Mouse (Mus musculus) ES-Bruce4 (cell line): ENCODE results near the gene Slc9a3r2. TPM values are rescaled to one million over a fixed set of nuclear protein-coding genes. Genes with fewer than 3 reads are reported as not detected.

Experiments
- H3K27ac ChIP-seq: 2 replicates; pipeline ENCODE4 v1.5.1; 2012; ENCODE audit warnings: low read length, inconsistent platforms; ENCODE audit not compliant: insufficient read depth
- H3K27me3 ChIP-seq: 2 replicates; pipeline ENCODE4 v1.6.1; 2012; ENCODE audit warnings: mild to moderate bottlenecking, low read length, inconsistent platforms; ENCODE audit not compliant: control insufficient read depth, poor library complexity, insufficient read depth, severe bottlenecking
- H3K36me3 ChIP-seq: 2 replicates; pipeline ENCODE4 v1.6.1; 2012; ENCODE audit warnings: inconsistent platforms, mild to moderate bottlenecking, low read length, moderate library complexity; ENCODE audit not compliant: control insufficient read depth, poor library complexity, insufficient read depth, severe bottlenecking
- H3K4me1 ChIP-seq: one replicate; pipeline ENCODE4 v1.8.1; 2011; ENCODE audit warnings: low read length; ENCODE audit not compliant: control insufficient read depth, insufficient read depth
- H3K4me3 ChIP-seq: 2 replicates; pipeline ENCODE4 v1.5.1; 2011; ENCODE audit warnings: low read depth, mild to moderate bottlenecking, low read length
- H3K9ac ChIP-seq: 2 replicates; pipeline ENCODE4 v1.6.1; 2012; ENCODE audit warnings: low read depth, mild to moderate bottlenecking, inconsistent platforms; ENCODE audit not compliant: poor library complexity, severe bottlenecking
- H3K9me3 ChIP-seq: replicated peaks from 2 replicates; pipeline ENCODE4 v1.6.1; 2012; ENCODE audit warnings: mild to moderate bottlenecking, low read length, inconsistent platforms; ENCODE audit not compliant: control insufficient read depth, poor library complexity, insufficient read depth, severe bottlenecking
- CTCF ChIP-seq: IDR thresholded peaks from one replicate; pipeline ENCODE4 v1.8.1; 2011; ENCODE audit warnings: low read depth, low read length
- EP300 ChIP-seq: IDR thresholded peaks from 2 replicates; pipeline ENCODE4 v1.6.1; 2011; ENCODE audit warnings: low read depth, low read length; ENCODE audit not compliant: insufficient read depth
- POLR2A ChIP-seq: IDR thresholded peaks from one replicate; pipeline ENCODE4 v1.8.1; 2011; ENCODE audit warnings: low read length; ENCODE audit not compliant: insufficient read depth
- polyA plus RNA-seq: library from polyadenylated mRNA; stranded (reverse); fragments of >200 nt; gene quantifications from 2 replicates; pipeline ENCODE4 v1.2.4, GENCODE M21; 2011; ENCODE audit warnings: low read depth; ENCODE audit not compliant: missing spikeins, insufficient read depth, insufficient read length

Gene Slc9a3r2
- polyA plus RNA-seq, 1 experiment = 10.3 TPM

- no peaks in the 10 kb centered on the region; the same call in 1 of the 2 replicates for H3K36me3 ChIP-seq
- no peaks in the 10 kb centered on the region for H3K27me3 ChIP-seq
- H3K4me1 ChIP-seq = peaks cover 3% of the 10 kb centered on the region
- H3K9me3 ChIP-seq = no peaks in the 10 kb centered on the region
- no peak overlapping the region for H3K27ac ChIP-seq
- H3K9ac ChIP-seq = no peak overlapping the region
- TF ChIP-seq POLR2A = no peak
- no peak for TF ChIP-seq CTCF
- no peak for TF ChIP-seq EP300
- no peak overlapping the region for H3K4me3 ChIP-seq
Observed at GRCm38 (mm10) chr17:24590943-24591342, 59.2 kb downstream of the Slc9a3r2 start.

Other genes starting within 250 kb of the Slc9a3r2 start
- gene Rnps1, start 235.8 kb downstream of the Slc9a3r2 start, polyA plus RNA-seq = 323 and 334 TPM in 2 replicates
- 46.4 and 46.7 TPM in 2 replicates for gene Eci1, start 223.7 kb downstream of the Slc9a3r2 start, polyA plus RNA-seq
- 0.42 and 0.99 TPM in 2 replicates for gene Dnase1l2, start 207.2 kb downstream of the Slc9a3r2 start, polyA plus RNA-seq
- 13.0 and 15.3 TPM in 2 replicates for gene E4f1, start 180.0 kb downstream of the Slc9a3r2 start, polyA plus RNA-seq
- gene Pgp, start 179.9 kb downstream of the Slc9a3r2 start, polyA plus RNA-seq = 15.4 and 16.4 TPM in 2 replicates
- not detected in 2 replicates for gene Bricd5, start 176.4 kb downstream of the Slc9a3r2 start, polyA plus RNA-seq
- gene Mlst8, start 171.2 kb downstream of the Slc9a3r2 start, polyA plus RNA-seq = 20.4 and 22.8 TPM in 2 replicates
- 1.7 and 3.3 TPM in 2 replicates for gene Caskin1, start 161.7 kb downstream of the Slc9a3r2 start, polyA plus RNA-seq
- gene Traf7, start 122.4 kb downstream of the Slc9a3r2 start, polyA plus RNA-seq = 145 and 168 TPM in 2 replicates
- gene Rab26, start 116.1 kb downstream of the Slc9a3r2 start, polyA plus RNA-seq = 1.2 and 1.5 TPM in 2 replicates
- 13.0 and 14.8 TPM in 2 replicates for gene Pkd1, start 100.5 kb downstream of the Slc9a3r2 start, polyA plus RNA-seq
- gene Tsc2, start 17.7 kb downstream of the Slc9a3r2 start, polyA plus RNA-seq = 51.1 and 53.2 TPM in 2 replicates
- 21.5 and 27.2 TPM in 2 replicates for gene Nthl1, start 17.6 kb downstream of the Slc9a3r2 start, polyA plus RNA-seq
- 1.6 TPM in 1 of 2 replicates, not detected in the other for gene Npw, start 8.1 kb upstream of the Slc9a3r2 start, polyA plus RNA-seq
- gene Zfp598, start 19.4 kb upstream of the Slc9a3r2 start, polyA plus RNA-seq = 39.0 and 42.1 TPM in 2 replicates
- gene Syngr3, start 39.6 kb upstream of the Slc9a3r2 start, polyA plus RNA-seq = 8.1 and 8.9 TPM in 2 replicates
- 79.6 and 84.0 TPM in 2 replicates for gene Gfer, start 45.8 kb upstream of the Slc9a3r2 start, polyA plus RNA-seq
- gene Noxo1, start 45.9 kb upstream of the Slc9a3r2 start, polyA plus RNA-seq = 1.2 and 2.3 TPM in 2 replicates
- gene Tbl3, start 57.3 kb upstream of the Slc9a3r2 start, polyA plus RNA-seq = 43.3 and 44.4 TPM in 2 replicates
- gene Rnf151, start 67.7 kb upstream of the Slc9a3r2 start, polyA plus RNA-seq = not detected in 2 replicates
- gene Rps2, start 67.8 kb upstream of the Slc9a3r2 start, polyA plus RNA-seq = 1,670 and 1,851 TPM in 2 replicates
- 88.7 and 90.9 TPM in 2 replicates for gene Ndufb10, start 74.2 kb upstream of the Slc9a3r2 start, polyA plus RNA-seq
- 0.65 TPM in 1 of 2 replicates, not detected in the other for gene Rpl3l, start 77.5 kb upstream of the Slc9a3r2 start, polyA plus RNA-seq
- gene Msrb1, start 86.3 kb upstream of the Slc9a3r2 start, polyA plus RNA-seq = 27.8 and 34.5 TPM in 2 replicates
- 0.72 TPM in 1 of 2 replicates, not detected in the other for gene Hs3st6, start 102.7 kb upstream of the Slc9a3r2 start, polyA plus RNA-seq
- not detected in 2 replicates for gene Meiob, start 154.0 kb upstream of the Slc9a3r2 start, polyA plus RNA-seq
- gene Hagh, start 189.8 kb upstream of the Slc9a3r2 start, polyA plus RNA-seq = 26.9 and 30.2 TPM in 2 replicates
- 11.2 and 11.7 TPM in 2 replicates for gene Fahd1, start 200.0 kb upstream of the Slc9a3r2 start, polyA plus RNA-seq
- gene Igfals, start 215.7 kb upstream of the Slc9a3r2 start, polyA plus RNA-seq = 3.0 and 3.8 TPM in 2 replicates
- 29.8 and 39.0 TPM in 2 replicates for gene Nubp2, start 236.0 kb upstream of the Slc9a3r2 start, polyA plus RNA-seq
- 10.5 and 13.8 TPM in 2 replicates for gene Spsb3, start 236.3 kb upstream of the Slc9a3r2 start, polyA plus RNA-seq
- 4.0 and 6.8 TPM in 2 replicates for gene Eme2, start 244.8 kb upstream of the Slc9a3r2 start, polyA plus RNA-seq
- gene Mrps34, start 244.8 kb upstream of the Slc9a3r2 start, polyA plus RNA-seq = 29.9 and 35.5 TPM in 2 replicates
- gene Nme3, start 246.2 kb upstream of the Slc9a3r2 start, polyA plus RNA-seq = 31.1 and 32.3 TPM in 2 replicates